Mouse (Mus musculus): ENCODE measurements around the gene Pard6a.

The Pard6a gene

GRCm38 (mm10) chr8:105743301-105743700 is 42.4 kb downstream of the Pard6a start:
- in situ Hi-C loops (cut with MboI, MseI) = no loop called here

- in situ Hi-C loops (cut with MboI, MseI) = no loop called here
These were observed 49.7 kb downstream of the Pard6a start for GRCm38 (mm10) chr8:105750606-105751005.

All from T-helper 17 cell (primary cell).